Mouse (Mus musculus) kidney, embryonic 14.5 days (tissue): Measurements from ENCODE around the gene Plin1. TPM values are rescaled to one million over a fixed set of nuclear protein-coding genes. Genes with fewer than 3 reads are reported as not detected.

Source experiments
- ATAC-seq: fragments of 200-750 bp; cut with Nextera tagmentation; 2 replicates; pipeline ENCODE4 v1.8.0; 2017; ENCODE audit warnings: moderate number of reproducible peaks, mild to moderate bottlenecking, moderate TSS enrichment, moderate library complexity; ENCODE audit not compliant: low FRiP score, low TSS enrichment
- H3K27ac ChIP-seq: fragments of 300-500 bp; sonication (generic); 2 replicates; pipeline ENCODE4 v1.5.1; 2014; ENCODE audit warnings: low read depth, mild to moderate bottlenecking, low read length, moderate library complexity, mixed read lengths
- H3K27me3 ChIP-seq: fragments of 300-500 bp; sonication (generic); 2 replicates; pipeline ENCODE4 v1.6.1; 2014; ENCODE audit warnings: mild to moderate bottlenecking, low read length; ENCODE audit not compliant: control insufficient read depth, insufficient read depth
- H3K36me3 ChIP-seq: fragments of 300-500 bp; sonication (generic); 2 replicates; pipeline ENCODE4 v1.6.1; 2014; ENCODE audit warnings: low read length, mixed read lengths; ENCODE audit not compliant: control insufficient read depth, insufficient read depth
- H3K4me1 ChIP-seq: fragments of 300-500 bp; sonication (generic); 2 replicates; pipeline ENCODE4 v1.6.1; 2014; ENCODE audit warnings: low read length, mixed read lengths; ENCODE audit not compliant: control insufficient read depth, insufficient read depth
- H3K4me2 ChIP-seq: fragments of 300-500 bp; sonication (generic); replicated peaks from 2 replicates; pipeline ENCODE4 v1.6.1; 2014; ENCODE audit warnings: low read depth, mild to moderate bottlenecking, low read length
- H3K4me3 ChIP-seq: fragments of 300-500 bp; sonication (generic); 2 replicates; pipeline ENCODE4 v1.5.1; 2014; ENCODE audit warnings: mild to moderate bottlenecking, low read length
- H3K9ac ChIP-seq: fragments of 300-500 bp; sonication (generic); 2 replicates; pipeline ENCODE4 v1.6.1; 2014; ENCODE audit warnings: low read depth, mild to moderate bottlenecking, low read length, moderate library complexity
- H3K9me3 ChIP-seq: fragments of 300-500 bp; sonication (generic); 2 replicates; pipeline ENCODE4 v1.6.1; 2016; ENCODE audit warnings: low read length; ENCODE audit not compliant: control insufficient read depth
- WGBS: fragments of 180-500 bp; shearing (Covaris S2); extraction: QIAGEN DNeasy Blood & Tissue Kit; methylation state at CpG from one replicate; pipeline ENCODE4 v1.1.7; 2014; 5-methylcytosine and 5-hydroxymethylcytosine counted together
- polyA plus RNA-seq: library from polyadenylated mRNA; unstranded; fragments of >200 nt; fragmentation: Nextera tagmentation; extraction: Ambion mirVana; gene quantifications from 2 replicates; pipeline ENCODE4 v1.2.1, GENCODE M21; 2014

Gene Plin1
- polyA plus RNA-seq, 1 experiment from 2014 or later: 0.07 TPM

DNA sequence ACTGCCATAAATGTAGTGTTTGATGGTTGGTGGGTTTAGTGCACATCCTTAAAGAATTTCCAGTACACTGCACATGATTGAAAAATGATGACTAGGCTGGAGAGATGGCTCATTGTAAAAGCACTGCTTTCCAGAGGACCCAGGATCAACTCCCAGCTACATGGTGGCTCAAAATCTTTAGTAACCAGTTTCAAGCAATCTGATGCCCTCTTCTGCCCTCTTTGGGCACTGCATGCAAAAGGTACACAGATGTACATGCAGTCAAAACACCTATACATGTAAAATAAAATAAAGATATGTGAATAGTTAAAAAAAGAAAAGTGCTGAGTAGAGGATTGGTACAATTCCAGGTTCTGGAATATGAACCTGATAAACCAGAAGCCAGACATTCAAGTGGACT lies 53.5 kb downstream of the Plin1 start:
- no peak overlapping the region for H3K9ac ChIP-seq
- no peaks in the 10 kb centered on the region for H3K27me3 ChIP-seq
- H3K27ac ChIP-seq: no peak overlapping the region
- no peaks in the 10 kb centered on the region for H3K9me3 ChIP-seq
- no peak overlapping the region for H3K4me2 ChIP-seq
- H3K4me1 ChIP-seq: no peaks in the 10 kb centered on the region
- H3K4me3 ChIP-seq: no peak overlapping the region
- no peak for ATAC-seq
- H3K36me3 ChIP-seq: peaks cover 92% of the 10 kb centered on the region

GRCm38 (mm10) chr7:79670900-79671604 lies 61.7 kb downstream of the Plin1 start:
- Histone ChIP-seq H3K27me3 (no peaks in the 10 kb centered on the region), H3K4me3 (no peak overlapping the region), H3K4me1 (no peaks in the 10 kb centered on the region), H3K27ac (no peak overlapping the region), H3K9me3 (no peaks in the 10 kb centered on the region), H3K9ac (no peak overlapping the region), H3K4me2 (no peak overlapping the region), H3K36me3 (peaks cover 82% of the 10 kb centered on the region)
- 97% methylated on average over 4 of the region's 4 CpGs for WGBS
- ATAC-seq: no peak

Other genes starting within 250 kb of the Plin1 start
- gene Rhcg, start 115.2 kb downstream of the Plin1 start, polyA plus RNA-seq: 14.2 and 18.5 TPM in 2 replicates
- gene Ticrr, start 72.7 kb downstream of the Plin1 start, polyA plus RNA-seq: 12.9 and 17.0 TPM in 2 replicates
- 3.7 and 5.9 TPM in 2 replicates for gene Kif7, start 17.2 kb downstream of the Plin1 start, polyA plus RNA-seq
- 7.4 and 8.0 TPM in 2 replicates for gene Pex11a, start 10.2 kb upstream of the Plin1 start, polyA plus RNA-seq
- 0.32 and 0.36 TPM in 2 replicates for gene Wdr93, start 10.3 kb upstream of the Plin1 start, polyA plus RNA-seq
- gene Mesp1, start 60.9 kb upstream of the Plin1 start, polyA plus RNA-seq: not detected in 2 replicates
- 0.57 and 0.64 TPM in 2 replicates for gene Mesp2, start 77.8 kb upstream of the Plin1 start, polyA plus RNA-seq
- 23.7 and 39.0 TPM in 2 replicates for gene Anpep, start 128.2 kb upstream of the Plin1 start, polyA plus RNA-seq
- 33.9 and 39.3 TPM in 2 replicates for gene Ap3s2, start 187.7 kb upstream of the Plin1 start, polyA plus RNA-seq
- 28.5 and 35.5 TPM in 2 replicates for gene Arpin, start 202.5 kb upstream of the Plin1 start, polyA plus RNA-seq